Mouse (Mus musculus) heart, postnatal 0 days (tissue): Measurements from ENCODE around the gene Chst5. TPM values are rescaled to one million over a fixed set of nuclear protein-coding genes. Genes with fewer than 3 reads are reported as not detected.
A peak's percentile ranks its signal among the peaks of the same experiment; 100 is the strongest.

ENCODE experiments used
- ATAC-seq: fragments of 200-750 bp; cut with Nextera tagmentation; 2 replicates; pipeline ENCODE4 v1.8.0; 2017; ENCODE audit warnings: low read depth, moderate number of reproducible peaks, moderate library complexity; ENCODE audit not compliant: insufficient read depth
- DNase-seq: peaks from one replicate; pipeline ENCODE4 v3.0.0-alpha.2; 2016; ENCODE audit warnings: low spot score
- H3K27ac ChIP-seq: fragments of 300-500 bp; sonication (generic); 2 replicates; pipeline ENCODE4 v1.5.1; 2014; ENCODE audit warnings: low read depth, mild to moderate bottlenecking
- H3K27me3 ChIP-seq: fragments of 300-500 bp; sonication (generic); 2 replicates; pipeline ENCODE4 v1.6.1; 2014; ENCODE audit warnings: low read length, mixed read lengths; ENCODE audit not compliant: control insufficient read depth, insufficient read depth
- H3K36me3 ChIP-seq: fragments of 300-500 bp; sonication (generic); replicated peaks from 2 replicates; pipeline ENCODE4 v1.6.1; 2014; ENCODE audit warnings: low read length, mixed read lengths; ENCODE audit not compliant: control insufficient read depth, insufficient read depth
- H3K4me1 ChIP-seq: fragments of 300-500 bp; sonication (generic); 2 replicates; pipeline ENCODE4 v1.6.1; 2014; ENCODE audit warnings: antibody characterized with exemption; ENCODE audit not compliant: control insufficient read depth, insufficient read depth
- H3K4me2 ChIP-seq: fragments of 300-500 bp; sonication (generic); 2 replicates; pipeline ENCODE4 v1.6.1; 2014; ENCODE audit warnings: low read depth, mild to moderate bottlenecking, low read length, moderate library complexity
- H3K4me3 ChIP-seq: fragments of 300-500 bp; sonication (generic); 2 replicates; pipeline ENCODE4 v1.5.1; 2014; ENCODE audit warnings: low read depth, low read length
- H3K9ac ChIP-seq: fragments of 300-500 bp; sonication (generic); replicated peaks from 2 replicates; pipeline ENCODE4 v1.6.1; 2014; ENCODE audit warnings: low read depth, low read length, mixed read lengths
- H3K9me3 ChIP-seq: fragments of 300-500 bp; sonication (generic); replicated peaks from 2 replicates; pipeline ENCODE4 v1.6.1; 2016; ENCODE audit warnings: low read length; ENCODE audit not compliant: control insufficient read depth
- CTCF ChIP-seq: IDR thresholded peaks from 2 replicates; pipeline ENCODE4 v1.5.1; 2016; ENCODE audit warnings: antibody characterized with exemption, control low read depth, low read depth
- EP300 ChIP-seq: IDR thresholded peaks from 2 replicates; pipeline ENCODE4 v1.6.1; 2016; ENCODE audit warnings: antibody characterized with exemption, low read depth
- WGBS: fragments of 180-500 bp; shearing (Covaris S2); extraction: QIAGEN DNeasy Blood & Tissue Kit; methylation state at CpG from one replicate; pipeline ENCODE4 v1.1.7; 2014; 5-methylcytosine and 5-hydroxymethylcytosine counted together
- polyA plus RNA-seq: library from polyadenylated mRNA; unstranded; fragments of >200 nt; fragmentation: Nextera tagmentation; extraction: Ambion mirVana; gene quantifications from 2 replicates; pipeline ENCODE4 v1.2.1, GENCODE M21; 2015
- total RNA-seq: library from RNA; depleted of rRNA; stranded (reverse); fragments of >200 nt; gene quantifications from 2 replicates; pipeline ENCODE4 v1.2.3, GENCODE M21; 2014; ENCODE audit warnings: low replicate concordance

The Chst5 gene
- total and polyA plus RNA-seq, 2 experiments from 2014 or later: not detected

- H3K4me3 ChIP-seq: no peak overlapping the region
- H3K27me3 ChIP-seq: peaks cover 26% of the 10 kb centered on the region
Observed at GRCm38 (mm10) chr8:111890911-111891303, 19.3 kb downstream of the Chst5 start.

DNA sequence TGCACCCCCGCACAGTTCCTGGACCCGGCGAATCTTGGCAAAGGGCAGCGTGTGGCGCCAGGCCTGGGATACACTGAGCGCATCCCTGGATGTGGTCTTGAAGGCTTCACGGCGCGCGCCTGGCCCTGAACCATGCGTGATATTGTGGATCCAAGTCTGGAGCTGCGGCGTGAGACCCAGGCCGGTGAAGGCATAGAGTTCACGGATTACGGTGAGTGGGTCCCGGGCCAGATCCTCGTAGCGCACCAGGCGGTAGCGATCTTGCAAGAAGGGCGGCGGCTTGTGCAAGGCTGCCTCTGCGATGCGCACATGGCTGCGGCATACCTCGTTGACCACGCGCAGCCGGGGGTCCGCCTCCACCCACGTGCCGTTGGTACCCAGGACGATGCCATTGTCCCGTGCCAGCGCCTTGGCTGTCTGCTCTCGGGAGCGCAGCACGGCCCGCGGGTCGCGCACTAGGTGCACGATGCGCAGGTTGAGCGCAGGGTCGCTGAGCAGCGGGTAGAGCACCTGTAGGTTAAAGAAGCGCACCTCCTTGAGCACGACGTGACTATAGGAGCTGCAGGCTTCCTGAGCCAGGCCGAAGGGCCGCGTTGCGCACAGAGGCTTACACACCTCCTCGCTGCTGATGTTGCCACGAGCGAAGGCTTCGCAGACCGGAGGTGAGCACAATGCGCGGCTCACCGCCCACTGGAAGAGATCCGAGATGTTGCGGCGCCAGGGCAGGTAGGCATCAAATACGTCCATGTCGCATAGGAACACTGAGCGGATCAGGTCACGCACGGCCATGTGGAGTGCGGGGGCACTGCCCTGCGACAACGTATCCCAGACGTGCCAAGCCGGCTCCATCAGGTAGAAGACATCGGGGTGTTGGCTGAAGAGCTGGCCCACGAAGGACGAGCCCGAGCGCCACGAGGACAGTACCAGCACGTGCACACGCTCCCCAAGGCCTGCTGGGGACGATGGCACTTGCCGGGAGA is 20.0 kb downstream of the Chst5 start:
- Histone ChIP-seq H3K4me1 (no peaks in the 10 kb centered on the region; the same call in 1 of the 2 replicates), H3K9me3 (0 out of 2 replicates have a peak, but pooled peaks cover 3% of the 10 kb centered on the region), H3K4me2 (peak overlapping the region; percentile 31; the same call in 1 of the 2 replicates), H3K36me3 (no peaks in the 10 kb centered on the region), H3K27me3 (peaks cover 26% of the 10 kb centered on the region), H3K27ac (no peak overlapping the region), H3K9ac (no peak overlapping the region), H3K4me3 (peak overlapping the region; percentile 9; the same call in 1 of the 2 replicates)
- 14% methylated on average over 85 of the region's 86 CpGs for WGBS
- ATAC-seq (no peak), DNase-seq (no peak)
- TF ChIP-seq EP300: no peak
- TF ChIP-seq CTCF: no peak

More at GRCm38 (mm10) chr8:111890911-111891303, 19.3 kb downstream of the Chst5 start:
- DNase-seq (no peak), ATAC-seq (no peak)
- Histone ChIP-seq H3K27ac (no peak overlapping the region), H3K4me2 (no peak overlapping the region), H3K36me3 (no peaks in the 10 kb centered on the region), H3K9me3 (0 out of 2 replicates have a peak, but pooled peaks cover 3% of the 10 kb centered on the region), H3K9ac (no peak overlapping the region), H3K4me1 (no peaks in the 10 kb centered on the region; the same call in 1 of the 2 replicates)
- TF ChIP-seq CTCF: no peak
- TF ChIP-seq EP300: no peak
- WGBS: 57% methylated on average over 6 of the region's 6 CpGs

GRCm38 (mm10) chr8:111888091-111888650 is 22.1 kb downstream of the Chst5 start:
- Histone ChIP-seq H3K4me1 (no peaks in the 10 kb centered on the region; the same call in 1 of the 2 replicates), H3K27me3 (peaks cover 26% of the 10 kb centered on the region), H3K4me3 (no peak overlapping the region), H3K9ac (no peak overlapping the region), H3K27ac (no peak overlapping the region), H3K4me2 (no peak overlapping the region), H3K9me3 (no peaks in the 10 kb centered on the region), H3K36me3 (no peaks in the 10 kb centered on the region)
- 17% methylated on average over 7 of the region's 7 CpGs for WGBS
- ATAC-seq: no peak
- no peak for TF ChIP-seq CTCF
- no peak for TF ChIP-seq EP300
- no peak for DNase-seq

GRCm38 (mm10) chr8:111887479-111887878 is 22.8 kb downstream of the Chst5 start:
- Histone ChIP-seq H3K27me3 (peaks cover 26% of the 10 kb centered on the region), H3K4me2 (no peak overlapping the region), H3K4me3 (no peak overlapping the region), H3K9ac (no peak overlapping the region), H3K4me1 (no peaks in the 10 kb centered on the region; the same call in 1 of the 2 replicates), H3K36me3 (no peaks in the 10 kb centered on the region), H3K27ac (no peak overlapping the region), H3K9me3 (no peaks in the 10 kb centered on the region)
- 81% methylated on average over 1 of the region's 1 CpGs for WGBS
- DNase-seq (no peak), ATAC-seq (no peak)
- no peak for TF ChIP-seq EP300
- TF ChIP-seq CTCF: no peak

DNA sequence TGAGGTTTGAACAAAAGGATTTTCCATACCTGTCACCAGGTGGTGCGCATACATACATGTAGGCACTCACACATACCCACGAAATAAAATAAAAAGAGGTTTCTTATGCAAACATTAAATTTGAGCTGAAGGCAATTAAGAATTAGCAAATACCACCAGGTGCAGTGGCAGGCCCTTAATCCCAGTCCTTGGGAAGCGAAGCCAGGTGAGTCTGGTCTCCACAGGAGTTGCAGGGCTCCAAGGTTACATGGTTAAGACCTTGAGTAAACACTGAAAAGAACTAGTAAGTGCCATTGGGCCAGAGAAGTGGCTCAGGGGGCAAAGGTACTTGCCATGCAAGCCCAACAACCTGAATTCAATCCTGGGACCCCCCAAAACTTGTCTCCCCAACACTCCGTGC is 26.6 kb downstream of the Chst5 start:
- 88% methylated on average over 4 of the region's 4 CpGs for WGBS
- ATAC-seq: no peak

More for the DNA sequence above, 26.6 kb downstream of the Chst5 start:
- DNase-seq: no peak
- no peak overlapping the region for H3K9ac ChIP-seq
- H3K9me3 ChIP-seq: no peaks in the 10 kb centered on the region
- H3K27me3 ChIP-seq: no peaks in the 10 kb centered on the region
- H3K4me2 ChIP-seq: no peak overlapping the region
- H3K36me3 ChIP-seq: no peaks in the 10 kb centered on the region
- no peak overlapping the region for H3K27ac ChIP-seq
- TF ChIP-seq CTCF (no peak), EP300 (no peak)
- H3K4me3 ChIP-seq: no peak overlapping the region
- H3K4me1 ChIP-seq: no peaks in the 10 kb centered on the region
